Mouse (Mus musculus): Measurements from ENCODE around the gene A630095N17Rik.

DNA sequence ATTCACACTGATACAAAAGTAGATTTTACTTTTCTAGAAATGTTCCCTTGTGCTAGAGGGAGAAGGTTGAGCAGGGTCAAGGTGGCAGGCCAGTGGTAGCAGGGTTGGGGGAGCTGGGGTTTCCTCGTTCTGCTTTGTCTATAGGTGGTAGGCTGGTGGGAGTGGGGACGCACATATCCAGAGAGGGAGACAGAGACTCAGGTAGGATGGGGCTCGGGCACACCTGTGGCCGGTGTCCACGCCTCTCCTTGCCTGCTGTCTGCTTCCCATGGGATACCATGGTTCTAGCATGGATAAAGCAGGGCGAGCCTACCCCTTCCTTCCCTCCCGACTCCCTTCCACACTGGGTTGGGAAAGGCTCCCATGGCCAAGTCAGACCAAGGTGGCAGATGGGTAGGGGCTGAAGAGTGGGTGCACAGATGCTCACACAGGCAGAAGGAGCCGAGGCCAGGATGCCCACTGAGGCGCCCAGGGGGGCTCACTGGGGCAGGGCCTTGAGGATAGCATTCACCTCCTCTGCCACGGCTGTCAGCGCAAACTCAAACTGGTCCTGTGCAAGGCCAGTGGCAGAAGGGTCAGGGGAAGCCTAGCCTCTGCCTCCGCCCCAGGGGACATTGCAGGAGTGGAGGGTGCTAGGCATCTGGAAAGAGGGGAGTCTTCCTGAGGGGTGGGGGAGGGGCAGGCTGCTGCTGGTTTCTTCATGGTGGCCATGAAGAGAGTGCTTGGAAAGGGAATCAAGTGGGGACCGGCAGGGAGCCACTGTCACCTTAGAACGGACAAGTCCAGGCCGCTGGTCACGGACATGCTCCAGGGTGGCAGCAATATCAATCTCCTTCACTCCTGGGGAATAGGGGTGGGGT is 15.4 kb upstream of the A630095N17Rik start:
- no peak for TF ChIP-seq POLR2A (IDR thresholded peaks at IDR 0.05; ENCODE audit: borderline replicate concordance, extremely low read depth, low read depth, low read length)
- TF ChIP-seq CTCF (IDR thresholded peaks at IDR 0.05; ENCODE audit: insufficient read depth, low read length) = no peak

Data from lung, adult 2 months (tissue).